Mouse (Mus musculus): Measurements from ENCODE around the gene Limch1.

DNA sequence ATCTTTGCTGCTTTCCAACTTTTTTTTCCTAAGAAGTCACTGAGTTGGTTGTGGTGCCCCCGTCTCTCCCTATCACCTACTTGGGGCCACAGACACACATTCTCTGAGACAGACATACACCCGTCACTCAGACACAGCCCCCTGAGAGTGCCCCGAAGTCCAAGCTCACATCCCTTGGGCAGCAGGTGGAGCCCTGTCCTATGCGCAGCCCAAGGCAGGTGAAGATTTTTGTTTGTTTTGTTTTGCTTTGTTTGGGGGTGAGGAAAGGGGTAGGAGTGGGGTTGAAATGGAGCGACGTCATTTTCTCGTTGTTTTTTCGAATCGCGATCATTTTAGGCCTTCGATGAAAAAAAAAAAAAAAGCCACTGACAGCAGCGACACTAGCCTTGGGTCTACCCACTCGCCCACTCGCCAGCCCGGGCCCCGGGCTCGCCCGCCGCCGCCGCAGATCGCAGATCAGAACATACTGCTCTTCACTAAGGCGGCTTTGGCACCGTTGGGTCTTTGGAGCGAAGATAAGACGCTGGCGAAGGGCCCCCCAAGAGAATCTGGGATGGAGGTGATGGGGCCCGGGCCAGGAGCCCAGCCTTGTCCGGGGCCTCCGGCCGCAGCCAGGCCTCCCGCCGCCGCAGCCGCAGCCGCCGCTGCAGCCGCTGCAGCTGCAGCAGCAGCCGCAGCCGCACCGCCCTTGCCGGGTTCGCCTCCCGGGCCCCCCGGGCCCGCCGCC is 350.2 kb downstream of the Limch1 start:
- TF ChIP-seq CTCF (conservative IDR thresholded peaks at IDR 0.05; ENCODE audit: low read length) (no peak), POU5F1 (IDR thresholded peaks at IDR 0.05; ENCODE audit: borderline replicate concordance, low read length) (no peak)
